Mouse (Mus musculus) left cerebral cortex, adult 9 months (tissue): ENCODE measurements at regions not wholly inside any gene's neighbourhood (a gene's known extent, or its start where the extent isn't known, plus 50 kb on each side); places are given as distances from the start of the nearest gene placed in this dataset.

ENCODE experiments used
- DNase-seq, 2 experiments: peaks; one replicate each; pipeline ENCODE4 v3.0.0; 2022; ENCODE audit warnings: low spot score in 2 of 2

DNA sequence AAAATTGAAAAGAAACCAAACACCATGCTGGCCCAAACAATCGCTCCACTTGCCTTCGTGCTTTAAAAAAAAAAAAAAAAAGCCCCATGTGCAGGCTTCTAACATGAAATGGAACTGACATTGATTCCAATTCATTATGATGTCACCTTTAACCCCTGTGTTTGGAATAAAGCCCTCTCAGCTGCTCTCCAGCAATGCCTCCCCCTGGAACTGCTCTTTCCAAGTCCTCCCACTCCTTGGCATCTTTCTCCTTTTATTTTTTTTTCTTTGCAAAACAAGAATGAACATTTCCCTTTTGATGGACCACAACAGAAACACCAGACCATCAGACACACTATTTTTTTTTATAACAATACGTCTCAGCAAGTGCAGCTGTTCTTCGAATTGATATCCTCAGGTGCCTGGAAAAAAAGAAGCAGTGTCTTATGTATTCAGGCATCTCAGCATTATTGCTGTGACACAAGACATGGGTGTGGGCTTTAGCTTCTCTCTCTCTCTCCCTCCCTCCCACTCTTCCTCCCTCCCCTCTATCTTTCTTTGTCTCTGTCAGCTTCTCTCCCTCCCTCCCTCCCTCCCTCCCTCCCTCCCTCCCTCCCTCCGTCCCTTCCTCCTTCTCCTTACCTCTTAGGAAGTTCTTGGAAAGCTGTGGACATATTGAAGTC is 152.3 kb upstream of the Pitrm1 start:
- DNase-seq, result no peak

DNA sequence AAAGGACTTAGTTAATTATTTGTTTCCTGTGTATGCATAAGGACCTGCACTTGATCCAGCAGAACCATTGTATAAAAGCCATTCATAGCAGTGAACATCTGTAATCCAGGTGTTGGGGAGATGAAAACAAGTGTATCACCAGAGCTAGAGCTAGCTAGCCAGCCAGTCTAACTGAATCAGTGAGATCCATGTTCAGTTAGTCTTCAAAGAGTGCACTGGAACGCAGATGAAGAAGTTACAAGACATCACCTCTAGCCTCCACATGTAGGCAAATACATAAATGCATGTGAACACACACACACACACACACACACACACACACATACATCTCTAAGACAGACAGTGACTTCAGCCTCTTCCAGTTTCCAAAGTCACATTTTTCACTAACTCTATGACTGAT is 150.3 kb upstream of the Pitrm1 start:
- DNase-seq, result no peak

DNA sequence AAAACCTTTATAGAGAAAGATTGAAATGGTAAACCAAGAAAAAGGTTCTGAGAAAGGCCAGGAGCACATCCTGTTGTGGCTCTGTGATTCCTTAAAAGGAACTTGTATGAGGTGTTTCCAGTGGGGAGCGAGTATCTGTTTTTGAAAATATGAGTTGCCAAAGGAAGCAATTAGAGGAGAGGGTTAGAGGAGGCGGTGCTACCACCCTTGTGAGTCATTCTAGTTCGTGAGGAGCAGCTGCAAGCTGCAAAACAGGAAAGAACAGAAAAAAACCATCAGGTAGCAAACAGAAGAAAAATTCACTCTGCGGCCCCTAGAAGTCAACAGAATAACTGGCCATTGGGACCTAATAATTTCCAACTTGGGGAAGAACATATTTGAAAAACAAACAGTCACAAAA is 116.1 kb upstream of the Pitrm1 start:
- no peak for DNase-seq

DNA sequence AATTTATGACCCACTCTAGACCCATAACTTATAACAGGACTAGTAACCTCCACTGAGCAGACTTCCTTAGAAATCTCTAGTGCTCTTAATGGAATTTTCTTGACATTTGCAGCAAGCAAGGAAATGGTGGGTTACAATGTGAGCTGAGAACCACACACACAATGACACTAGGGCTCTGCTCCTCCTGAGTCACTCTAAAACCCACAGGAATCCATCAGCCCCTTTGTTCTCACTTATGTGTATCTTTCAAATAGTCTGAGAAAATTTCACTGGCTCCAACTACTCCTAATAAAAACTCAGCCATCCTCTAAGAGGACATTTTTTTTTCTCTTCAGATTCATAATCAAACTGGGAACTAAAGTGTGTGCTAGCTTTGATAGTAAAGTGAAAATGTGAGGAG is 101.0 kb upstream of the Pitrm1 start:
- DNase-seq, result no peak

DNA sequence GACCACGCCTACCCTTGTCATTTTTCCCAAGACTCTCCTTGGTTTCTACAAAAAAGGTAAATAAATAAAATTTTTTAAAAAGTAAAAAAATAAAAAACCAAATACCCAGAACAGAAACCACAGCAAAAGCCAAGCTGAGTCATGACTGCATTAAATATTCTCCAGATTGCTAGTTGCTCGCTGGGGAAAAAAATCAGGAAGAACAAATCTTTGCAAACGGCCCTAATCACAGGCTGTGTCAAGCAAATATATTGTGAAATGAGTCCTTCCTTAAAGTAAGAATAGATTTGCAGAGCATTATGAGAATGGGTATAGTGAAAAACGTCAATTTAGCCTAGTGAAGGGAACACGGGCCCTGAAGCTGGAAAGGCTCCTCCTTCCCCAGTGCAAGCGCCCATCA is 86.6 kb upstream of the Pitrm1 start:
- DNase-seq, result no peak

GRCm38 (mm10) chr13:6465911-6466419 is 82.0 kb upstream of the Pitrm1 start:
- no peak for DNase-seq

DNA sequence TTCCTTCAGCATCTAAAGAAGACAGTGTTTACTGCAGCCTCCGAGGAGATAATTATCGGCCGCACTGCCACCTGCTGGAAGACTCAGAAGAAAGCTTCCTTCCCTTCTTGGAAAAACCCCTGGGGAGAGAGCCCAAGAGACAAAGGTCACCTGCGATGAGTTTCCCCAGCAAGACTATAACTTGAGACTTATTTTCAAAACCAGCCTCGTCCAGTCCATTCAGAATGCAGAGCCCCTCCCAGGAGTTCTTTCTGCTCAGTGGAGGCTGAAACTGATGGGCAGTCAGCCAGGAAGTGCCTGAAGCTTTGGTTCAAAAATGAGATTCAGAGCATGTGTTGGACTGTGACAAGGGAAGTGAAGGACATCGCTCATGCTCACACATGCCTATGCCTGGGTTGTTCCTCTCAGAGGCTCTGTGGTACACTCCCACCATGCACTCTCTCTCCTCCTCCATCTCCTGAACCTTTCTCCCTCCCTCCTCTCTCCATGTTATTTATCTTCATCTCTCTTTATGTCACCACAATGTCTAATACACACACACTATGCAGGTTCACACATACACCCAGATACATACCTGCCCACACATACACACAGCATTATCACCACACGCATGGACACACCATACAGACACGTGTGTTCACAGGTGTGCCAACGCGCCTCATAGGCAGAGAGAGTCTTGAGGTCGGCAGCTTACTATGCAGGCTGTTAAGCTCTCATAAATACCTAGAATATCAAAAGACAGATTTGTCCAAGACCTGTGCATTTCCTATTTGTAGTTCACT is 78.3 kb upstream of the Pitrm1 start:
- peak in 1 of 2 experiments; percentile 66 for DNase-seq

DNA sequence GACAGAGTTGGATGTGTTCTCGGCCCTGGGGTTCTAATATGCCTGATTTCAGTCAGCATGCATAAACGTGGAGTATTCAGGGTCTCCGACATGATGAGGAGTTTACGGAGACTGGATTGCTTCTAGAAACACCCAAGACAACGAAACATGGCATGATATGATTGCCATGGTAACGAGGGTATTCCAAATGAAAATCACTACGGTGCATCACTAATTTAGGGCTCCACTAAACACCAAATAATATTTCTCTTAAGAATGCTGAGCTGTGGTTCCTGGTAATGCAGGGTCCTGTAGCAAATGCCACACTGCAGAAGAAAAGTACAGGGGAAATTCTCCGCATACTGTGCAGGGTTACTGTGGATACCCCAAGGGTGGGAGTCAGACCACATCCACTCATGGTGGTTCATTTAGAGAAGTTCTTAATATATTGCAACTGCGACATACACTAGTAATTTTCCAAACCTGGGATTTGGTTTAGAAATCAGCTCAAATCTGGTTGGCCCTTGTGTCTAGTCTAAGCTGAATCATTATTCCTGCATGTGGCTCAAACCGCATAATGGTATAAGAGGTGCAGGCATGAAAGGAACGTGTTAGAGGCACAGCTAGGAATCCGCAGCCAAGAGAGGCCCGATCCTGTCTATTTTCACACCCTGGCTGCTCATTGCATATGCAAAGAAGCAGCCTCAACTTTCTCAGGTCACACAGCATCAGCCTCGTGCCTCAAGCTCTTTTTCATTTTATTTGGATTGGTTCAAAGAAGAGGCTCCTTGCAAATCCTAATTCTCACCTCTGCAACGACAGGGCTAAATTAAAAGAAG is 77.5 kb upstream of the Pitrm1 start:
- peak in 1 of 2 experiments; percentile 51 for DNase-seq

DNA sequence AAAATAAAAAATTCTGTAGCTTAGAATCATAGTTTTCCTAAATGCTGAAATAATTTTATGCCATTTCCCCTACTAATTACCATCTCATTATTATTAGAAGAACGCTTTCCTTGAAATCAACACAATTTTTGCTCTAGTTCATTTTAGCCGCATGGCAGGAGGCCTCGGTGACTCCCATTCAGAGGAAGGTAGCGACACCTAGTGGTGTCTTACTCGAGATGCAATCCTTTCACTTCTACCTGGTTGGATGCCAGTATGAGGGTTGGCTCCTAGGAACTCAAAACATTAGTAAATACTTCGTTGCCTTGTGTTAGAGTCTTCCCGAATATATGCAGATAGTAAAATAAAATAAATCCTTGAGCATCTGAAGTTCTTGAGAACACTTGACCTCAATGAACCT is 76.3 kb upstream of the Pitrm1 start:
- DNase-seq, result peak in 1 of 2 experiments; percentile 85

DNA sequence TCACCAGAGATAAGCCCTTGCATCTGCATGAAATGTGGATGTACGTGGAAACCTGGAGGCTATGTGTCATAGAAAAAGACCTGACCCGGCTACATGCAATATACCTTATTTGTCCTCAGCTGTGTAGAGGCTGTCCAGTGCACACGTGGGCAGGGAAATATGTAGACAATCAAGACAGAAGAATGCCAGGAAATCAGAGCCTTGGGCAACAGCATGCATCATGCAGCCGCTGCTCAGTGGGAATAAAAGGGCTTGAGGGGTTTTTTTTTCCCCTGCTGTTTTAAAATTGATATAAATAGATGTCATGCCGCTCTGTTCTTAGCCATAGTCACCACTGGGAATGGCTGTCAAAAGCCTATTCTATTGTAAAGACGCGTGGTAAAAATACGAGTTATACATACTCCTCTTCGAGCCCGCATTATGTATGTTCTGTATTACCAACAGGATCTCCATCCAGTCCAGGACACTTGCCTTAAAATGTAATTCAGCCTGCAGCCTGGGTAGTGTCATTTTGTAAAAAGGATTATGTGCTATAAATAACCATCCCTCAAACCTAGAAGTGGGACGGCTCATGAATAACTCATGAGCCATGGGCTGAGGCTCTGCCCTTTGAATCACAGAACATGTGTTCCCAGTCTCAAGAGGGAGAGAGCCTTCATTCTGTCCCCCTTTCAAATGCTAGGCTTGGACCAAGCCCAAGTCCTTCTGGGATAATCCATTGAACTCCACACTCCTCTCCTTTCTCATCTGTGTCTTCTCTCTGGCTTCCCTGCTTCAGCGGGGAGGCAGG is 74.4 kb upstream of the Pitrm1 start:
- peak in 1 of 2 experiments; percentile 49 for DNase-seq

- no peak for DNase-seq
Observed at GRCm38 (mm10) chr13:6479667-6480066, 68.3 kb upstream of the Pitrm1 start.

GRCm38 (mm10) chr13:6484418-6484817 is 63.5 kb upstream of the Pitrm1 start:
- peak in 1 of 2 experiments; percentile 42 for DNase-seq

DNA sequence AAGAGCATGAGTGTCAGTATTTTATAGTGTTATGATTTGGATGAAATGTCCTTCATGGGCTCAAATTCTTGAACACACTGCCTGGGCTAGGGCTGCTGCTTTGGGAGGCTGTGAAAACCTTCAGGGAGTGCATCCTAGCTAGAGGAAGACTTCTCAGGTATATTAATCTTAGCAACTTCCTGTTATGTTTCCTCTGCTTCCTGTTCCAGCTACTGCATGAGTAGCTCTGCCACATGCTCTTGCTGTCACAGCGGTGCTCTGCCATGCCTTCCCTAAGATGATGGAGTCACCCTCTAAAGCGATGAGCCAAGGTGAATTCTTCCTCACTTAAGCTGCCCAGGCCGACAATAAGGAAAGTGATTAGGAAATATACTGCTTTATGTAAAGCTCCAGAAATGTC is 60.1 kb upstream of the Pitrm1 start:
- no peak for DNase-seq

GRCm38 (mm10) chr13:6492916-6493619 is 54.9 kb upstream of the Pitrm1 start:
- DNase-seq, result no peak
